Comparison of ENCODE assay signal across 8 mouse cellular contexts in genomic region chr3:95135023-95135422, GRCm38 (mm10). TPM values are rescaled to one million over a fixed set of nuclear protein-coding genes. Genes with fewer than 3 reads are reported as not detected.
DNase-seq lines count a peak whose midpoint lies in the region; ATAC-seq and TF ChIP-seq lines count a peak whose summit lies in the region.

No protein-coding gene starts in this region.

- peak overlapping the region; percentile 59; the same call in 1 of the 2 replicates for H3K27ac ChIP-seq in left cerebral cortex, adult 2 months
- no peak overlapping the region for H3K27ac ChIP-seq in forebrain, embryonic 14.5 days (ENCODE audit: low read depth, low read length)
- H3K27ac ChIP-seq in hindbrain, embryonic 14.5 days, result no peak overlapping the region
- H3K27ac ChIP-seq in limb, embryonic 13.5 days, result no peak overlapping the region
- no peak overlapping the region for H3K27ac ChIP-seq in midbrain, embryonic 12.5 days (replicated peaks)
- H3K27ac ChIP-seq in stomach, postnatal 0 days (replicated peaks), result 0 out of 2 replicates have a peak overlapping the region, but pooled peaks have one; percentile 13

- WGBS in forebrain, embryonic 14.5 days, result 31% methylated on average over 6 of the region's 6 CpGs
- WGBS in hindbrain, embryonic 14.5 days, result 34% methylated on average over 6 of the region's 6 CpGs
- 21% methylated on average over 6 of the region's 6 CpGs for WGBS in limb, embryonic 13.5 days
- 32% methylated on average over 6 of the region's 6 CpGs for WGBS in midbrain, embryonic 12.5 days
- WGBS in stomach, postnatal 0 days, result 8% methylated on average over 6 of the region's 6 CpGs

- peaks cover 11% of the 10 kb centered on the region for H3K4me1 ChIP-seq in forebrain, embryonic 14.5 days (ENCODE audit: control insufficient read depth, insufficient read depth, low read length)
- H3K4me1 ChIP-seq in hindbrain, embryonic 14.5 days (replicated peaks; ENCODE audit: control insufficient read depth, insufficient read depth, low read length), result peaks cover 13% of the 10 kb centered on the region
- H3K4me1 ChIP-seq in limb, embryonic 13.5 days, result peaks cover 22% of the 10 kb centered on the region
- H3K4me1 ChIP-seq in midbrain, embryonic 12.5 days, result peaks cover 16% of the 10 kb centered on the region
- H3K4me1 ChIP-seq in stomach, postnatal 0 days (replicated peaks; ENCODE audit: control insufficient read depth, insufficient read depth), result peaks cover 4% of the 10 kb centered on the region

- no peak overlapping the region for H3K9ac ChIP-seq in forebrain, embryonic 14.5 days (ENCODE audit: low read length)
- peak overlapping the region; percentile 46 for H3K9ac ChIP-seq in hindbrain, embryonic 14.5 days
- H3K9ac ChIP-seq in limb, embryonic 13.5 days, result peak overlapping the region; percentile 53
- H3K9ac ChIP-seq in midbrain, embryonic 12.5 days (replicated peaks), result peak overlapping the region; percentile 43; the same call in 1 of the 2 replicates
- H3K9ac ChIP-seq in stomach, postnatal 0 days (ENCODE audit: low read length), result no peak overlapping the region

- peak overlapping the region; percentile 46 for H3K4me3 ChIP-seq in left cerebral cortex, adult 2 months
- H3K4me3 ChIP-seq in forebrain, embryonic 14.5 days (ENCODE audit: low read depth, low read length), result peak overlapping the region; percentile 24
- peak overlapping the region; percentile 32 for H3K4me3 ChIP-seq in hindbrain, embryonic 14.5 days (replicated peaks; ENCODE audit: low read length)
- peak overlapping the region; percentile 39 for H3K4me3 ChIP-seq in limb, embryonic 13.5 days
- peak overlapping the region; percentile 33 for H3K4me3 ChIP-seq in midbrain, embryonic 12.5 days
- H3K4me3 ChIP-seq in stomach, postnatal 0 days (ENCODE audit: low read depth, low read length), result peak overlapping the region; percentile 29

- peak overlapping the region; percentile 34 for H3K4me2 ChIP-seq in forebrain, embryonic 14.5 days (ENCODE audit: low read length)
- peak overlapping the region; percentile 60 for H3K4me2 ChIP-seq in hindbrain, embryonic 14.5 days (replicated peaks)
- peak overlapping the region; percentile 68 for H3K4me2 ChIP-seq in limb, embryonic 13.5 days (replicated peaks)
- peak overlapping the region; percentile 54 for H3K4me2 ChIP-seq in midbrain, embryonic 12.5 days (replicated peaks)
- H3K4me2 ChIP-seq in stomach, postnatal 0 days (replicated peaks; ENCODE audit: low read depth), result peak overlapping the region; percentile 54

- intact Hi-C loops in left cerebral cortex, adult 2 months (cut with DNase I), result no loop called here

- DNase-seq in left cerebral cortex, adult 2 months (ENCODE audit: extremely low spot score in 1 of 2, low spot score in 2 of 2), result no peak
- no peak for DNase-seq in left cerebral cortex, adult 11 months (ENCODE audit: low spot score)
- peak; percentile 59 for DNase-seq in brain, adult 2 months (ENCODE audit: low read depth, low spot score)
- DNase-seq in forebrain, embryonic 14.5 days (ENCODE audit: low spot score), result peak; percentile 16
- DNase-seq in hindbrain, embryonic 14.5 days (ENCODE audit: low spot score), result no peak
- peak; percentile 63 for DNase-seq in stomach, postnatal 0 days (ENCODE audit: low spot score)

- ATAC-seq in forebrain, embryonic 14.5 days, result no peak
- ATAC-seq in hindbrain, embryonic 14.5 days (ENCODE audit: low FRiP score), result no peak
- ATAC-seq in limb, embryonic 13.5 days (ENCODE audit: low FRiP score, low read depth), result no peak
- ATAC-seq in midbrain, embryonic 12.5 days (ENCODE audit: low FRiP score, low read depth), result peak; percentile 21; the same call in 1 of the 2 replicates
- ATAC-seq in stomach, postnatal 0 days (ENCODE audit: low FRiP score, low TSS enrichment), result no peak; the same call in 1 of the 2 replicates

- no peaks in the 10 kb centered on the region for H3K9me3 ChIP-seq in forebrain, embryonic 14.5 days (replicated peaks; ENCODE audit: control insufficient read depth, low read length)
- H3K9me3 ChIP-seq in hindbrain, embryonic 14.5 days (ENCODE audit: control insufficient read depth, low read length), result no peaks in the 10 kb centered on the region
- H3K9me3 ChIP-seq in limb, embryonic 13.5 days, result no peaks in the 10 kb centered on the region
- H3K9me3 ChIP-seq in midbrain, embryonic 12.5 days, result no peaks in the 10 kb centered on the region
- H3K9me3 ChIP-seq in stomach, postnatal 0 days (ENCODE audit: control insufficient read depth, low read length), result no peaks in the 10 kb centered on the region

- no peak for TF ChIP-seq EP300 in stomach, postnatal 0 days (optimal IDR thresholded peaks at IDR 0.05)

- H3K27me3 ChIP-seq in forebrain, embryonic 14.5 days (replicated peaks; ENCODE audit: control insufficient read depth, insufficient read depth, low read length), result no peaks in the 10 kb centered on the region
- no peaks in the 10 kb centered on the region for H3K27me3 ChIP-seq in hindbrain, embryonic 14.5 days (ENCODE audit: control insufficient read depth, insufficient read depth, low read length)
- H3K27me3 ChIP-seq in limb, embryonic 13.5 days, result no peaks in the 10 kb centered on the region
- H3K27me3 ChIP-seq in midbrain, embryonic 12.5 days, result no peaks in the 10 kb centered on the region
- H3K27me3 ChIP-seq in stomach, postnatal 0 days (ENCODE audit: control insufficient read depth, insufficient read depth, low read length), result no peaks in the 10 kb centered on the region

- H3K36me3 ChIP-seq in forebrain, embryonic 14.5 days (ENCODE audit: control insufficient read depth, insufficient read depth, low read length), result peaks cover 19% of the 10 kb centered on the region
- peaks cover 26% of the 10 kb centered on the region for H3K36me3 ChIP-seq in hindbrain, embryonic 14.5 days (replicated peaks; ENCODE audit: control insufficient read depth, insufficient read depth)
- H3K36me3 ChIP-seq in limb, embryonic 13.5 days, result peaks cover 33% of the 10 kb centered on the region
- H3K36me3 ChIP-seq in midbrain, embryonic 12.5 days, result peaks cover 13% of the 10 kb centered on the region
- peaks cover 7% of the 10 kb centered on the region; the same call in 1 of the 2 replicates for H3K36me3 ChIP-seq in stomach, postnatal 0 days (ENCODE audit: control insufficient read depth, insufficient read depth, low read length)

- TF ChIP-seq CTCF in left cerebral cortex, adult 2 months (IDR thresholded peaks at IDR 0.05), result no peak
- TF ChIP-seq CTCF in stomach, postnatal 0 days (IDR thresholded peaks at IDR 0.05; ENCODE audit: low read depth), result no peak

RNA-seq across cellular contexts. Expression of gene Lysmd1, which starts 1.1 kb away (rescaled TPM):
- total RNA-seq in left cerebral cortex, adult 2 months (2021), result 10 to 100 TPM; 13.5 to 16.1 TPM
- polyA plus RNA-seq in forebrain, embryonic 14.5 days (2014; fragmentation: Nextera tagmentation; extraction: Ambion mirVana), result 31.4 and 31.8 TPM in 2 replicates
- 34.0 and 35.7 TPM in 2 replicates for polyA plus RNA-seq in hindbrain, embryonic 14.5 days (2014; fragmentation: Nextera tagmentation; extraction: Ambion mirVana)
- polyA plus RNA-seq in limb, embryonic 13.5 days (2015; fragmentation: Nextera tagmentation; extraction: Ambion mirVana), result 19.1 and 19.6 TPM in 2 replicates
- 22.5 and 24.4 TPM in 2 replicates for polyA plus RNA-seq in midbrain, embryonic 12.5 days (2016; fragmentation: Nextera tagmentation; extraction: Ambion mirVana)
- polyA plus RNA-seq in stomach, postnatal 0 days (2015; fragmentation: Nextera tagmentation; extraction: Ambion mirVana), result 9.6 and 10.1 TPM in 2 replicates

RNA-seq across cellular contexts. Expression of gene Scnm1, which starts 1.2 kb away (rescaled TPM):
- total RNA-seq in left cerebral cortex, adult 2 months (2021), result 10 to 100 TPM; 45.6 to 49.7 TPM
- 99.6 and 107 TPM in 2 replicates for polyA plus RNA-seq in forebrain, embryonic 14.5 days (2014; fragmentation: Nextera tagmentation; extraction: Ambion mirVana)
- polyA plus RNA-seq in hindbrain, embryonic 14.5 days (2014; fragmentation: Nextera tagmentation; extraction: Ambion mirVana), result 71.4 and 82.4 TPM in 2 replicates
- 82.4 and 84.4 TPM in 2 replicates for polyA plus RNA-seq in limb, embryonic 13.5 days (2015; fragmentation: Nextera tagmentation; extraction: Ambion mirVana)
- polyA plus RNA-seq in midbrain, embryonic 12.5 days (2016; fragmentation: Nextera tagmentation; extraction: Ambion mirVana), result 86.7 and 94.8 TPM in 2 replicates
- 39.5 and 42.9 TPM in 2 replicates for polyA plus RNA-seq in stomach, postnatal 0 days (2015; fragmentation: Nextera tagmentation; extraction: Ambion mirVana)

RNA-seq across cellular contexts. Expression of gene Tnfaip8l2, which starts 7.1 kb away (rescaled TPM):
- 1 to 10 TPM; 2.5 to 2.6 TPM for total RNA-seq in left cerebral cortex, adult 2 months (2021)
- polyA plus RNA-seq in forebrain, embryonic 14.5 days (2014; fragmentation: Nextera tagmentation; extraction: Ambion mirVana), result 2.6 and 2.9 TPM in 2 replicates
- 2.3 and 2.7 TPM in 2 replicates for polyA plus RNA-seq in hindbrain, embryonic 14.5 days (2014; fragmentation: Nextera tagmentation; extraction: Ambion mirVana)
- 2.6 and 3.1 TPM in 2 replicates for polyA plus RNA-seq in limb, embryonic 13.5 days (2015; fragmentation: Nextera tagmentation; extraction: Ambion mirVana)
- polyA plus RNA-seq in midbrain, embryonic 12.5 days (2016; fragmentation: Nextera tagmentation; extraction: Ambion mirVana), result 2.5 and 3.3 TPM in 2 replicates
- polyA plus RNA-seq in stomach, postnatal 0 days (2015; fragmentation: Nextera tagmentation; extraction: Ambion mirVana), result 5.0 and 5.3 TPM in 2 replicates

RNA-seq across cellular contexts. Expression of gene Tmod4, which starts 10.7 kb away (rescaled TPM):
- total RNA-seq in left cerebral cortex, adult 2 months (2021), result under 1 TPM in 1 of 2 experiments, not detected in 1; 0.82 TPM
- polyA plus RNA-seq in forebrain, embryonic 14.5 days (2014; fragmentation: Nextera tagmentation; extraction: Ambion mirVana), result 0.55 and 0.83 TPM in 2 replicates
- polyA plus RNA-seq in hindbrain, embryonic 14.5 days (2014; fragmentation: Nextera tagmentation; extraction: Ambion mirVana), result 0.61 and 1.7 TPM in 2 replicates
- 1.9 and 2.5 TPM in 2 replicates for polyA plus RNA-seq in limb, embryonic 13.5 days (2015; fragmentation: Nextera tagmentation; extraction: Ambion mirVana)
- 0.84 and 0.89 TPM in 2 replicates for polyA plus RNA-seq in midbrain, embryonic 12.5 days (2016; fragmentation: Nextera tagmentation; extraction: Ambion mirVana)
- polyA plus RNA-seq in stomach, postnatal 0 days (2015; fragmentation: Nextera tagmentation; extraction: Ambion mirVana), result 0.70 and 1.0 TPM in 2 replicates

RNA-seq across cellular contexts. Expression of gene Vps72, which starts 24.2 kb away (rescaled TPM):
- total RNA-seq in left cerebral cortex, adult 2 months (2021), result 10 to 100 TPM; 42.1 to 43.1 TPM
- 225 and 235 TPM in 2 replicates for polyA plus RNA-seq in forebrain, embryonic 14.5 days (2014; fragmentation: Nextera tagmentation; extraction: Ambion mirVana)
- polyA plus RNA-seq in hindbrain, embryonic 14.5 days (2014; fragmentation: Nextera tagmentation; extraction: Ambion mirVana), result 148 and 150 TPM in 2 replicates
- polyA plus RNA-seq in limb, embryonic 13.5 days (2015; fragmentation: Nextera tagmentation; extraction: Ambion mirVana), result 216 and 217 TPM in 2 replicates
- 250 and 251 TPM in 2 replicates for polyA plus RNA-seq in midbrain, embryonic 12.5 days (2016; fragmentation: Nextera tagmentation; extraction: Ambion mirVana)
- 60.8 and 65.9 TPM in 2 replicates for polyA plus RNA-seq in stomach, postnatal 0 days (2015; fragmentation: Nextera tagmentation; extraction: Ambion mirVana)

Comparison
In these comparisons a context has a peak if more than half of its experiments do, and no peak if none do; other contexts are left out.
1. DNase-seq: peak in brain, adult 2 months (single experiment), forebrain, embryonic 14.5 days (single experiment) and stomach, postnatal 0 days (single experiment); none in left cerebral cortex, adult 2 months (0 of 2), left cerebral cortex, adult 11 months (single experiment) and hindbrain, embryonic 14.5 days (single experiment).
2. H3K27ac ChIP-seq: peak in left cerebral cortex, adult 2 months (single experiment) and stomach, postnatal 0 days (single experiment); none in forebrain, embryonic 14.5 days (single experiment), hindbrain, embryonic 14.5 days (single experiment), limb, embryonic 13.5 days (single experiment) and midbrain, embryonic 12.5 days (single experiment).
3. H3K9ac ChIP-seq: peak in hindbrain, embryonic 14.5 days (single experiment), limb, embryonic 13.5 days (single experiment) and midbrain, embryonic 12.5 days (single experiment); none in forebrain, embryonic 14.5 days (single experiment) and stomach, postnatal 0 days (single experiment).
4. Peak in every context shown above with its lines, with median percentiles within 50 percentile points of each other: H3K4me3 ChIP-seq and H3K4me2 ChIP-seq.